13 mouse cellular contexts compared by ENCODE assay signal in the genomic region with DNA sequence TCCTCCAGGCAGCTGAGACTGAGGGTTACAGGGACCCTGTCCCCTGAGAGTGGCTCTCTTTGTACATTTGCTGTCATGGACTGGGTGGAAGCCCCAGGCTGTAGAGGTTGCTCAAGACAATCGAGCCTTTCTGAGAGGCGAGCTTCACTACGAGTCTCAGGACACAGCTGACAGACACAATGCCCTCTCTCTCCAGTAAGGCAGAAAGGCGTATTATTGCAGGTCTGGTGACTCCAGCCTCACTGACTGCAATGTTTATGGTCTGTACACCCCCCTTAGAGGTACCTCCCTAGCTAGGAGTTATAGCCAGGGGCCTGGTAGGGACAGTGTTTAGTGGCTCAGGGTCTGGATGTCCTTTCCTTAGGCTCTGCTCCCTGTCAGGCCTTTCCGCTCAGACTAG. TPM values are rescaled to one million over a fixed set of nuclear protein-coding genes. Genes with fewer than 3 reads are reported as not detected.
DNase-seq lines count a peak whose midpoint lies in the region; ATAC-seq and TF ChIP-seq lines count a peak whose summit lies in the region.
"Had no signal": no experiment of that assay in that cellular context is flagged by ENCODE, and none has a peak within 500 bp of the region (broad histone marks: within the 10 kb centered on the region; RNA-seq: fewer than 3 reads in every experiment).

No protein-coding gene starts in this region.

- no peaks in the 10 kb centered on the region for H3K36me3 ChIP-seq in kidney, embryonic 15.5 days
- H3K36me3 ChIP-seq in hindbrain, postnatal 0 days (ENCODE audit: insufficient read depth, low read length), result no peaks in the 10 kb centered on the region
- H3K36me3 ChIP-seq: embryonic facial prominence, embryonic 15.5 days; midbrain, embryonic 12.5 days had no signal

- H3K9me3 ChIP-seq in kidney, embryonic 15.5 days (replicated peaks), result no peaks in the 10 kb centered on the region
- H3K9me3 ChIP-seq in hindbrain, postnatal 0 days (ENCODE audit: low read length), result no peaks in the 10 kb centered on the region
- H3K9me3 ChIP-seq: embryonic facial prominence, embryonic 15.5 days; midbrain, embryonic 12.5 days had no signal

- H3K27me3 ChIP-seq in kidney, embryonic 15.5 days, result no peaks in the 10 kb centered on the region
- H3K27me3 ChIP-seq in hindbrain, postnatal 0 days (ENCODE audit: insufficient read depth, low read length), result no peaks in the 10 kb centered on the region
- H3K27me3 ChIP-seq: embryonic facial prominence, embryonic 15.5 days; midbrain, embryonic 12.5 days had no signal

- H3K4me1 ChIP-seq in kidney, embryonic 15.5 days, result peaks cover 40% of the 10 kb centered on the region
- H3K4me1 ChIP-seq in hindbrain, postnatal 0 days (ENCODE audit: insufficient read depth, low read length), result no peaks in the 10 kb centered on the region; the same call in 1 of the 2 replicates

- WGBS in kidney, embryonic 15.5 days, result 38% methylated on average over 5 of the region's 5 CpGs
- 46% methylated on average over 5 of the region's 5 CpGs for WGBS in hindbrain, postnatal 0 days

- no peak for TF ChIP-seq CTCF in hindbrain, postnatal 0 days (IDR thresholded peaks at IDR 0.05; ENCODE audit: low read depth)

- peak; percentile 45; the same call in 1 of the 2 replicates for ATAC-seq in kidney, embryonic 15.5 days (replicated peaks; ENCODE audit: low FRiP score)
- ATAC-seq in hindbrain, postnatal 0 days, result no peak
- no peak for ATAC-seq in inflammation-experienced regulatory T-cells, adult 6 months

- DNase-seq in kidney, postnatal 4 days, result no peak
- DNase-seq in right cerebral cortex, adult 18-20 months, result peak; percentile 24
- DNase-seq in right cerebral cortex, postnatal 10 days (ENCODE audit: low spot score in 2 of 2), result no peak
- DNase-seq in hindbrain, postnatal 0 days (ENCODE audit: low spot score), result peak; percentile 12
- DNase-seq in cerebellum, postnatal 4 days (ENCODE audit: low spot score in 2 of 2), result no peak
- DNase-seq: heart, postnatal 14 days; kidney, postnatal 36 days; spleen, adult 18-20 months had no signal

- no peak overlapping the region for H3K9ac ChIP-seq in kidney, embryonic 15.5 days
- no peak overlapping the region for H3K9ac ChIP-seq in hindbrain, postnatal 0 days (replicated peaks; ENCODE audit: low read length)
- H3K9ac ChIP-seq: embryonic facial prominence, embryonic 15.5 days; liver, embryonic 14.5 days; midbrain, embryonic 12.5 days had no signal

- peak overlapping the region; percentile 70 for H3K27ac ChIP-seq in kidney, embryonic 15.5 days
- H3K27ac ChIP-seq in hindbrain, postnatal 0 days, result 0 out of 2 replicates have a peak overlapping the region, but pooled peaks have one; percentile 1
- H3K27ac ChIP-seq: embryonic facial prominence, embryonic 15.5 days; liver, embryonic 14.5 days; midbrain, embryonic 12.5 days had no signal

- no peak overlapping the region for H3K4me3 ChIP-seq in kidney, embryonic 15.5 days (replicated peaks)
- no peak overlapping the region for H3K4me3 ChIP-seq in hindbrain, postnatal 0 days (ENCODE audit: low read length)
- H3K4me3 ChIP-seq: embryonic facial prominence, embryonic 15.5 days; midbrain, embryonic 12.5 days had no signal

- H3K4me2 ChIP-seq in kidney, embryonic 15.5 days, result no peak overlapping the region
- H3K4me2 ChIP-seq in hindbrain, postnatal 0 days (ENCODE audit: low read depth, low read length), result no peak overlapping the region
- H3K4me2 ChIP-seq: embryonic facial prominence, embryonic 15.5 days; midbrain, embryonic 12.5 days had no signal

RNA-seq across cellular contexts. Expression of a gene that starts 22.9 kb away (rescaled TPM):
- polyA plus RNA-seq in kidney, embryonic 15.5 days (2015; fragmentation: Nextera tagmentation; extraction: Ambion mirVana), result 18.2 and 18.8 TPM in 2 replicates
- total RNA-seq in hindbrain, postnatal 0 days (2014; rRNA removed), result 5.4 and 6.8 TPM in 2 replicates
- 1.3 and 1.8 TPM in 2 replicates for polyA plus RNA-seq in hindbrain, postnatal 0 days (2015; fragmentation: Nextera tagmentation; extraction: Ambion mirVana)
- 1 to 10 TPM; 1.9 to 3.5 (median 2.9) TPM for polyA plus RNA-seq in inflammation-experienced regulatory T-cells, adult 6 months (2017; shearing (Covaris generic))

Comparison
In these comparisons a context has a peak if more than half of its experiments do, and no peak if none do; other contexts are left out.
1. DNase-seq: peak in right cerebral cortex, adult 18-20 months (single experiment) and hindbrain, postnatal 0 days (single experiment); none in kidney, postnatal 4 days (0 of 2), right cerebral cortex, postnatal 10 days (0 of 2) and cerebellum, postnatal 4 days (0 of 2).